Mouse (Mus musculus): ENCODE measurements around the gene Ugt1a7c. TPM values are rescaled to one million over a fixed set of nuclear protein-coding genes. Genes with fewer than 3 reads are reported as not detected.
"Not testable (repeated sequence)": the region's sequence is repeated elsewhere in the genome, so short reads cannot be mapped to it uniquely, and the experiment has no call there.

Ugt1a7c gene
- total RNA-seq, 2 experiments from 2014 or later: 0.72 to 1.2 TPM

DNA sequence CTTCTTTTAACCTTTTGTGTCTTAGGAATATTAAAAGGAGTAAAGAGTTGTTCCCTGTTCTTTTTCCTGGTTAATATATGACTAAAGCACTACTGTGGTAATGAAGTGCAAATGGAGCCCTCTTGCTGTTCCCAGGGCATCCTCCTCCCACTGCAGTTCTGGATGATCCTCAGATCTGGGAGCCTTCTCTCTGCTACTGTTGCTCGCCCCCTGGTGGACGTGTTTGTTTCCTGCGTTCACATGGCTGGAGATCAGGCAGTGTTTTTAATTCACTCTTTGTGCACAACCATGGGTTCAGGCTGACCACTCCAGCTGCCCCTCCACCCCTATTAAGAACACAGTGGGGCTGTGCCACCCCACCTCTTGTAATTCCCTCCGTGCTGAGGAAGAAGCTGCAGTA is 25.7 kb downstream of the Ugt1a7c start:
- not testable (repeated sequence) for DNase-seq

DNA sequence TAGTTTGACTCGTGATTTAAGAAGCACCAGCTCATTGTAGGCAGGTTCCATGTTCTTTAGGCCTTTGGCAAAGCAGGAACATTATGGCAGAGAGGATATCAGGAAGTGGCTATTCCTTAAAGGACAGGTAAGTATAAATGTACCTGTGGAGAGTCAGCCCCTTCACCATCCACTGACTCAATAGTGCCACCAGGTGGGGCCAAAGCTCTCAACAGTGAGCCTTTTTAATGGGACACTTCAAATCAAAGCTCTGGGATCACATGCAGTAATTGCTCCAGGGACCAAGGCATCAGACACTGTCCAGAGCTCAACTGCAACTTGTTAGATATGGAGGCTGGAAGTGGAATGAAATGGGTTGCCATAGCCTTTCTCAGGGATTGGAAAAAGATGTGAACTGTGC is 26.7 kb downstream of the Ugt1a7c start:
- not testable (repeated sequence) for DNase-seq

DNA sequence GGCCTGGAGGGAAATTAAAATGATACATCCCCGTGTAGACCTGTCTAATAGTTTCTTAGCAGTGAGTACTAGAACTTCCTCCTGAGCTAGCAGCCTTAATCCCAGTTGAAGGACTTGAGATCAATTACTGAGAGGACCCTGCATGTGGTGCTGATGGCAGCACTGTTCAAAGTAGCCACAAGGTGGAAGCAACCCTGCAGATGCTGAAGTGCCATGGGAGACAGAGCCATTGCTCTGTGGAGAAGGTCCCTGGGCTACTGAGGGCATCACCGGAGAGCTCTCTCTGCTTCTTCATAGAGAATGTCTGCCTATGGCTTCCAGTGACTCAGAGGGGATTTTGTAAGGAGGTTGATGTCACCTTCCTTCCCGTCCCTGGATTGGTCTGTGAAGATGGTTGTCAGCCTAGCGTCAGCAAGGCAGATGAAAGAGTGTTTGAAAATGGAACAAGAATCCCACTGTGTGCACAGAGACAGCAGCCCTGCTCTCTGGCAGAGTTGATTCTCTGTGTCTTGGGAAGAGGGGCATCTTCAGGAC is 31.0 kb downstream of the Ugt1a7c start:
- DNase-seq: not testable (repeated sequence)

DNA sequence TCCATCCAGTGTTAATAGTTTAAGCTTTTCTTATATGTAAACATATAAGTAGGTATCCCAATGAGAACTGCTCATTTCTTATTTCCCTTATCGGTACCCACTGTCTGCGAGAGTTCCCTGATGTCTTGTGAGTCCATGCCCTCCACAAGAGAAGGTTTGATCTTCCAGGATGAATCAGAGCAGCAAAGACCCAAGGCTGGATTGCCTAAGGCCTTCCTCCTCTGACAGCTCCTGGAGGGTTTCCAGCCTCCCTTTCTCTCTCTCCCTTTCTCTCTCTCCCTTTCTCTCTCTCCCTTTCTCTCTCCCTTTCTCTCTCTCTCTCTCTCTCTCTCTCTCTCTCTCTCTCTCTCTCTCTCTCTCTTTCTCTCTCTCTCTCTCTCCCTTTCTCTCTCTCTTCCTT is 34.2 kb downstream of the Ugt1a7c start:
- not testable (repeated sequence) for DNase-seq

DNA sequence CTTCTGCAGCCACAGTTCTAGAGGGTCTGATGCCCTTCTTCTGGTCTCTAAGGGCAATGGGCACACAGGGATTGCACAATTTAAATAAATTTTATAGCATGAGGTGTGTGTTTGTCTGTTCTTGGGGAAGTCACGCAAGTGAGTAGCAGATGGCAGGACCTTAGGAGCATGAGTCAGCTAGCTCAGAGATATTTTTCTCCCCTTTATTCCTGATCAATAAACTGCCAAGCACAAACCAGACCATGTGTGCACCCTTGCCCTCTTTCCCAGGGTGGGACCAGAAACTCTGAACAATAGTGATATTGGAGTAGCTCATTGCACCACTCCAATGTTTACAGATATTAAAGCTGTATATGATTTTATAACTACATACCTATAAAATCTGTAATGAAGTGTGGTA is 35.4 kb downstream of the Ugt1a7c start:
- not testable (repeated sequence) for DNase-seq

DNA sequence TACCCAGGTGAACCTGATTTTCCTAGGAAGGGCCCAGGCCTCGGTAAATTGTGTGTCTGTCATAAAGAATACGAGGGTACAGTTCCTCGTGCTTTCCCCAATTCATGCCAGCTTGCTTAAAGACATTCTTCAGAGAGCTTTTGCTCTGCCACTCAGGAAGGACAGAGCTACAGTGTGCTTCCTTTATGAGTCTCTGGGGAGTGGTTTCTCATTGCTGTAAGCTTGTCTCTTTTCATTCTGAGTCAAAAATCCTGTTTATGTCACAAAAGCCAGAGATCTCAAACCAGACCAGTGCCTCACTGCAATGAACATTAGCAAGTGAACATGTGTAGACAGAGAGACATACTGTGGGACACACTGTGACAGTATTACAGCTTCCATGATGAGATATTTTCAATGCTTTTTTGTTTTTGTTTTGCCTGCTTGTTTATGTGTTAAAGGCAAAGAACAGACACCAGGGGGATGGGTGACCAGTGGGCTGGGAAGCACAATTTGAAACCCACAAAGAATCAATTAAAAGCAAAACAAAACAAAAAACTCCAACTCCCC is 39.1 kb downstream of the Ugt1a7c start:
- DNase-seq: no peak

DNA sequence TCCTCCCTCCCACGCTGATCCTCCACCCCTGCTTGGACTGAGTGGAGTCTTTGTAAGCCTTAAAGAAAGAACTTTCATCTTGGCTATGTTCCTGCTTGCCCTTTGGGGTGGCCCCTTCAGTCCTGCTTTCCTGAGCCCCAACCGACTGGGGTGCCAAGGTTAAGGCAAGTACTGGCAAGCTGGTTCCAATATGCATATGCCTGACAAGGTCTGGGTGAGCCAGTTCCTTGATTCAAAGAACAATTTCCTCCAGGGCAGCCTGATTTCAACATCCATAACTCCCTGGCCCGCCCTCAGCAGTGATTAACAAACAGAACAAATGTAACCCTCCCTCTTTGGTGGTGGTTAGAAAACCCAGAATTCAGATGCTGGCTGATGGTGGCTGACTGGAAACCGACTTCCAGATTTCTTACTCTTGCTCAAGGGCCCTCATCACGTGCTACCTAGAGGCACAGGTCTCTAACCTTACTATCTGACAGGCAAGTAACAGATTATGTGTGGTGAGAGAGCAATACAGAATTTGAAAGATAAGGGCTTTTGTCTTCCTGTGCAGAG is 39.7 kb downstream of the Ugt1a7c start, which contains the start of gene Ugt1a6a:
Gene Ugt1a6a (plus strand): TSS at position 353 of the 555 bp plus-strand sequence.
- not testable (repeated sequence) for DNase-seq

DNA sequence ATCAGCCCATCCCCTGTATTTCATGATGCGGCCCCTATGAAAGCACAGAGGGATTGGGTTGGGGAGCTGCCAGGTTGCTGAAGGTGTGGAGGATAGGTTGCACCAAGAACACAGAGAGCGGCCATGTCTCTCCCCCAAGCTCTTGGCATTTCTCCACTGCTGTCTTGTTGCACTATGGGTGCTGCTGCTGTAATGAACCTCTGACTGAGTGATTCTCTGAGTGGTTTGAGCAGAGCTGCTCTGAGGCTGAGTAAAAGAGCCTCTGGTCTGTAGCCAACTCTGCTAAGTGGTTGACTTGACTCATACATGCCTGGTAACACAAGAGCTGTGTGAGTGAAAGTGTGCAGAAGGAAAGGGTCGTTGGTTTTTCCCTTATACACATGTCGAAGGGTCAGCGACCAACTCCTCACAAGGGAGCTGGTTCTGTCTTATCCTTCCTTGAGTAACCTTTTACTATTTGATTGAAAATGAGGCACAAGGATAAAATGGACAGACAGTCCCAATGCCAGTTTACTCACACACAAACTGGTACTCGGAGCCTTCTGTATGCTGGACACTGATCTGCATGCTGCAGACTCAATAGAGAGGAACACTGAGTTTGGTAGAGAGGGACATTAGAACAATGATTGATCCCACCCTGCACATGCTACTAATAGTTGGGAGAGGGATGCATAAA is 40.5 kb downstream of the Ugt1a7c start:
- not testable (repeated sequence) for DNase-seq

DNA sequence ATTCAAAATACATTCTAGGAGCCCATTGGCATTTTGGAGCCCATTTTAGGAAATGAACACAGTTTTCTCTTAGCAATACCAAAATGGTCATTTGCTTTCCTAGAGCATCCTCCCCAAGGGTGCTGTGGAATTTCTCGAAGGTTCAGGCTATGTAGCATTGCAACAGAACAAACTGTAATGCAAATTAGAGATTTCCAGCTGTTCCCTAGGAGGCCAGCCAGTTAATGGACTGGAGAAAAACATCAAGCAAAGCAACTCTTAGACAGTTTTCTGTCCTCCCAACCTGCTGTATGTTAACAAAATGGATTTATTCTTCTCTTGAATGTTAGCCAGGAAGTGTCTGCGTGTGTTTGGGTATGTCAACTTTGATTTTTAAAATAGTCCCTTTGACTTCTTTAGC is 41.8 kb downstream of the Ugt1a7c start:
- no peak for DNase-seq

DNA sequence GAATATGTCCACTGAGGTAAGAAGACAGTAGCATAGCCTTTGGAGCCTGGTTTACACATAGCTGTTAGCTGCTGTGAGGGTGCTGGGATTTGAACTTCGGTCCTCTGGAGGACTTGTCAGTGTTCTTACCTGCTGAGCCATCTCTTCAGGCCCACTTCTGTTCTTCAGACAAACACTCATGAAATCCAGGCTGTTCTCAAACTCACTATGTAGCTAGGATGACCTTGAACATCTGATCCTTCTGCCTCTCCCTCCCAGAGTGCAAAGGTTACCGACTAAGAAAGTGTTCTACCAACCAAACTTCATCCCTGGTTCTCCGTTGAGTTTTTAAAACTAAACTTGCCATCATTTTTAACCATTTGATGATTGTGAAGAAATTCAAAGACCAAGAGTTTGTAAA is 42.4 kb downstream of the Ugt1a7c start:
- DNase-seq: no peak

DNA sequence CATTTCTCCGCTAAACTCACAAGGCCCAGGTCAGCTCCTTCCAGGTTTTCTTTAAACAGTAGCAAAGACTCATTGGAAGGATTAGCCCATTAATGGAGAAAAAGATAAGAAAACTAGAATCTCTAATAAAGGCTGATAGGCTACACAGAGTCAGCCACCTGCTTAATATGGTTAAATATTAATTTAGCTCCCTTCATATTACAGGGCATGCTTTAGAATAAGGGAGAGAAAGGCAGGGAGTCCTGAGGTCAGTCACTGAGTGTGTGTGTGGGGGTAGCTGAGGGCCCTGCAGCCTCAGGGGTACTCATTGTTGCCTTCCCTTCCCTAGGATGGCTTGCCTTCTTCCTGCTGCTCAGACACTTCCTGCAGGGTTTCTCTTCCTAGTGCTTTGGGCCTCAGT is 43.3 kb downstream of the Ugt1a7c start:
- DNase-seq: no peak

DNA sequence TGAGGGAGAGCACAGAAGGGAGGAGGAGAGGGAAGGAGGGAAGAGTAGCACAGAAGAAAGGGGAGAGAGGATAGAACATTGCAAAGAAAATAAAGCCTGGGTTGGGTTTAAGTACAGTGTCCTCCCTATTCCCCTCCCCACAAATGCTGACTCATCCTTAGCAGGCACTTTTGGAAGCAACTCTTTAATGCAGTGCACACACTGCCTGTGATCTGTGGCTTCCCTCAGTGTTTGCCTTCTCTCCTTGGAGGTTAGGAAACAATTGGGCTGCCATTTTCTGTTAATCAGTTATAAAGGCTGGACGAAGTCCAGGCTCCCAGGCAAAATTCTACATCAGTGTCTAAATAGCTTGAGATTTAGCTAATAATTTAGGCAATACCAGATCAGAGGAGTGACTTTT is 45.6 kb downstream of the Ugt1a7c start:
- DNase-seq: not testable (repeated sequence)

DNA sequence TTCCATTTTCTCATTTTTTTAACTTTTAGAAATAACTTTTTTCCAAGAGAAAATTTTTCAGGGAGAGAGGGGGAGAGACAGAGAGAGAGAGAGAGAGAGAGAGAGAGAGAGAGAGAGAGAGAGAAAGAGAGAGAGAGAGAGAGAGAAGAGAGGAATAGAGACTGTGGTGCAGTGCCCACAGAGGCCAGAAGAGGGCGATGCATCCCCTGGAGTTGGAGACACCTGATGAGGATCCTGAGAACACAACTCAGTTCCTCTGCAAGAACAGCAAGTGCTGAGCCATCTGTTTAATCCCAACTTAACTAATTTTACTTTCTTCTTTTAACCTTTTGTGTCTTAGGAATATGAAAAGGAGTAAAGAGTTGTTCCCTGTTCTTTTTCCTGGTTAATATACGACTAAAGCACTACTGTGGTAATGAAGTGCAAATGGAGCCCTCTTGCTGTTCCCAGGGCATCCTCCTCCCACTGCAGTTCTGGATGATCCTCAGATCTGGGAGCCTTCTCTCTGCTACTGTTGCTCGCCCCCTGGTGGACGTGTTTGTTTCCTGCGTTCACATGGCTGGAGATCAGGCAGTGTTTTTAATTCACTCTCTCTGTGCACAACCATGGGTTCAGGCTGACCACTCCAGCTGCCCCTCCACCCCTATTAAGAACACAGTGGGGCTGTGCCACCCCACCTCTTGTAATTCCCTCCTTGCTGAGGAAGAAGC is 49.3 kb downstream of the Ugt1a7c start:
- peak; percentile 61 for DNase-seq

DNA sequence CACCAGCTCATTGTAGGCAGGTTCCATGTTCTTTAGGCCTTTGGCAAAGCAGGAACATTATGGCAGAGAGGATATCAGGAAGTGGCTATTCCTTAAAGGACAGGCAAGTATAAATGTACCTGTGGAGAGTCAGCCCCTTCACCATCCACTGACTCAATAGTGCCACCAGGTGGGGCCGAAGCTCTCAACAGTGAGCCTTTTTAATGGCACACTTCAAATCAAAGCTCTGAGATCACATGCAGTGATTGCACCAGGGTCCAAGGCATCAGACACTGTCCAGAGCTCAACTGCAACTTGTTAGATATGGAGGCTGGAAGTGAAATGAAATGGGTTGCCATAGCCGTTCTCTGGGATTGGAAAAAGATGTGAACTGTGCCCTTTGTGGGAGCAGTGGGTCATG is 50.4 kb downstream of the Ugt1a7c start:
- not testable (repeated sequence) for DNase-seq

DNA sequence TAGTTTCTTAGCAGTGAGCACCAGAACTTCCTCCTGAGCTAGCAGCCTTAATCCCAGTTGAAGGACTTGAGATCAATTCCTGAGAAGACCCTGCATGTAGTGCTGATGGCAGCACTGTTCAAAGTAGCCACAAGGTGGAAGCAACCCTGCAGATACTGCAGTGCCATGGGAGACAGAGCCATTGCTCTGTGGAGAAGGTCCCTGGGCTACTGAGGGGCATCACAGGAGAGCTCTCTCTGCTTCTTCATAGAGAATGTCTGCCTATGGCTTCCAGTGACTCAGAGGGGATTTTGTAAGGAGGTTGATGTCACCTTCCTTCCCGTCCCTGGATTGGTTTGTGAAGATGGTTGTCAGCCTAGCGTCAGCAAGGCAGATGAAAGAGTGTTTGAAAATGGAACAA is 55.3 kb downstream of the Ugt1a7c start:
- DNase-seq: not testable (repeated sequence)

DNA sequence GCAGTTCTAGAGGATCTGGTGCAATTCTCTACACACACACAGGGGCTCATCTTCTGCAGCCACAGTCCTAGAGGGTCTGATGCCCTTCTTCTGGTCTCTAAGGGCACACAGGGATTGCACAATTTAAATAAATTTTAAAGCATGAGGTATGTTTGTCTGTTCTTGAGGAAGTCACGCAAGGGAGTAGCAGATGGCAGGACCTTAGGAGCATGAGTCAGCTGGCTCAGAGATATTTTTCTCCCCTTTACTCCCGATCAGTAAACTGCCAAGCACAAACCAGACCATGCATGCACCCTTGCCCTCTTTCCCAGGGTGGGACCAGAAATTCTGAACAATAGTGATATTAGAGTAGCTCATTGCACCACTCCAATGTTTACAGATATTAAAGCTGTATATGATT is 63.6 kb downstream of the Ugt1a7c start:
- no peak for DNase-seq

DNA sequence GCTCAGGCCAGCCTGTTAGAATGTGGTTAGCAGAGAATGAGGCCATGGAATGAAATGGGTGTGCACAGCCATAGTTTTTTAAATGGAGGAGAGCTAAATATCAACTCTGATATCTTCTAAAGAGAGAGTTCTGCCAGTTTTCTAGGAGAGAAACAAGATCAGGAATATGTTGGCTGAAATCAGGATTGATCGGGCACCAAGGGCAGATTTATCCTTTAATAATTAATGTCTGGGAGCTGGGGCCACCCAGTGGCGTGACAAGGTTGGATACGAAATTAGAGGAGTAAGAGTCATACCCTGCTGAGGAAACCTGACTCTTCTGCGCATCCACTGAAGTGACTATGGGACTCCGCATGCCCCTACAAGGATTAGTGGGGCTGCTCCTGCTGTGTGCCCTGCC is 70.8 kb downstream of the Ugt1a7c start, which contains the start of gene Ugt1a5:
Gene Ugt1a5 (plus strand): TSS at position 302 of the 400 bp plus-strand sequence.
- no peak for DNase-seq

DNA sequence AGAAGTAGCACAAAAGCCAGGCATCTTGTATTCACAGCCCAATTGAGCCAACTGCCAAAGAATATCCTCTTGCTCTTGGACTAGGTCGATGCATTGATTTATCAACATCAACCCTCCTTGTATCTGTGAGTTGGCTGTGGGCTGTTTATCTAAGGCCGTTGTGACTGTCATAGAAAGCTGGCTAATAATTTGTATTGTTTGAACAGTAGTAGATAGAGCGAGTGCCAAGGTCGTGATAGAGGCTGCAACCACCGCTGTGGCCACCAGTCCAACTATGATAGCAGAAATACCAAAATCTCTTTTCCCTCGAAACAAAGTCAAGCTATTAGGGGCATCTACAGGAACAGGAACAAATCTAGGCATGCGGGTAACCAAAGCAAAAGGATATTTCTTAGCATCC is 77.3 kb downstream of the Ugt1a7c start:
- not testable (repeated sequence) for DNase-seq

DNA sequence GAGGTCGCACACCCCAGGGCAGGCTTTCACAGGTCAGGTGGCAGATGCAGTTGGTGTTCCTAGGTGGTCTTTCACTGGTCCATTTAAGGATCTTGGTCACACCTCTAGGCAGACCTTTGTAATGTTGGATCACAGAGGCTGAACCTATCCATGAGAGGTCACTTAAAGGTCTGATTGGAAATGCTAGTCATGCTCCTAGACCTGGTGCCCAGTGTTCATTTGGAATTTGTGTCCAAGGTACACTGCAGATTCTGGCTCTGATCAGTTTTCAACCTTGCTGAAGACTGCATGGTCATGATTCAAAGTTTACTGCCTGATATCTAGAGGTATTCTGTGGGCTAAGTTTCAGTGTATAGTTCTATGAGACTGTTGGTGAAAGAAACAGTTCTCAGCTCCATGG is 84.8 kb downstream of the Ugt1a7c start:
- DNase-seq: no peak

DNA sequence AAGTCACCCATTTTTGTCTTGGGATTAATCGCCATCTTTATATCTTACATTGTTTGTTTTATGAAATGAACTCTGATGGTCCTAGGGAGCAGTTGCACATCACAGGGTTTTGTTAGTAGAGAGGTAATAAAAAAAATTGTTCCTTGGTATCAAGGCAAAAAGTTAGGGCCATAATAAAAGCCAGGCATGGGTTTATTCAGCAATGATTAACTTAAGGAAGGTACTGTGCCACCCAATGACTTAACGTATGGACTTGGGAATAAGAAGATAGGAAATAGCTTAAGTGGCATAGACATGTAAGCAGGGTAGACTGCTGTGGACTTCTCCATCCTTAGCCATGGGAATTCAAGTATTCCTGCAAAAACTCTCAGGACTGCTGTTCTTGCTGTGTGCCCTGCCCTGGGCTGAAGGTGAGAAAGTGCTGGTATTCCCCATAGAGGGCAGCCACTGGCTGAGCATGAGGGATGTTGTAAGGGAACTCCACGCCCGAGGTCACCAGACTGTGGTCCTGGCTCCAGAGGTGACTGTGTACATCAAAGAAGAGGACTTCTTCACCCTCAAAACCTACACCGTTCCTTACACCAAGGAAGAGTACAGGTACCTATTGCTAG is 91.6 kb downstream of the Ugt1a7c start:
- no peak for DNase-seq

DNA sequence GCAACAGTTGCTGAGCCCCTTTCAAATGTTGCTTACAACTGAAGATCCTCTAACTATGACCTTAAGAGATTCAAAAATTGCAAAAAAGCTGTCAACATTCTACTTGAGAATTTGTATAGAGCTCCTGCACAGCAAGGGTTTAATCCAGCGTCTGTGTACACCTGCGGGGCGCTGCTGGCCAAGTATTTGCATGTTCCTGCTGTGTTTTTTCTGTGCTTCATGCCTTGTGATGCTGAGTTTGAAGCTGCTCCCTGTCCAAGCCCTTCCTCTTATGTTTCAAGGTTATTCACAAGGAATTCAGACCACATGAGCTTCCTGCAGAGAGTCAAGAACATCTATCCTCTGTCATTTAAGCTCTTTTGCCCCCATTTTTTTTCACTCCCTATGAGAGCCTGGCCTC is 97.3 kb downstream of the Ugt1a7c start:
- DNase-seq: no peak

DNA sequence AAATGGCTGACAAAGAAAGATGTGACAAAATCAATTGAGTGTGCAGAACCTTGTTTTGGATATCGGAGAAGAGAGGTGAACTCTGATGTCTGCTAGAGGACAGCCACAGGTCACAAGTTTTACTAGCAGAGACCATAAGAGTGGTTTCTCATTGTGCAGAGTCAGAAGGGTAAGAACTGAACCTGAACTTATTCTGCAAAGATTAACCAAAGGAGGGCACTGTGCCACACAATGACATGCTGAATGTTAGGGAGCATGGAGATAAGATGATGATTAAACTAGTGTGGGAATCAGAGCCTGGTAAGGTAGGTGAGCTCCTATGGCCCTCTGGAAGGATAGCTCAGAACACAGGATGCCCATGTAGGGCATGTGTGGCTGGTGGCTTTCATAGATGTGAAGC is 100.8 kb downstream of the Ugt1a7c start:
- DNase-seq: no peak

DNA sequence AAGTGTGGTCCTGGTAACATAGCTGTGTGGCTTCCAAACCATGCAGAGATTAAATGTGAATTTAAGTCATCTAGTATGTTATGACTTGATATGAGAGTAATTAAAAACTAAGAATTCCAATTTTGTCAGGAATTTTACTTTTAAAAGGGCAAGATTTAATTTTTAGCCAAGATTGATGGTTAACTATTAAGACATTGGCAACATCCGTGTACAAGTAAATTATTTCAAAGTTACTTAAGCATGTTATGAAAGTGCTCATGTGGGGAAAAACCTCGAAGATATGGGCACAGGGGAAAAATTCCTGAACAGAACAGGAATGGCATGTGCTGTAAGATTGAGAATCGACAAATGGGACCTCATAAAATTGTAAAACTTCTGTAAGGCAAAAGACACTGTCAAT is 102.6 kb downstream of the Ugt1a7c start:
- no peak for DNase-seq

Data from heart, postnatal 4 days (tissue).